Mouse (Mus musculus): ENCODE data around the gene Krtap3-3. TPM values are rescaled to one million over a fixed set of nuclear protein-coding genes. Genes with fewer than 3 reads are reported as not detected.
"Not testable (repeated sequence)": the region's sequence is repeated elsewhere in the genome, so short reads cannot be mapped to it uniquely, and the experiment has no call there.

The Krtap3-3 gene
- polyA plus RNA-seq (2015; fragmentation: Nextera tagmentation; extraction: Ambion mirVana): not detected in 2 replicates

DNA sequence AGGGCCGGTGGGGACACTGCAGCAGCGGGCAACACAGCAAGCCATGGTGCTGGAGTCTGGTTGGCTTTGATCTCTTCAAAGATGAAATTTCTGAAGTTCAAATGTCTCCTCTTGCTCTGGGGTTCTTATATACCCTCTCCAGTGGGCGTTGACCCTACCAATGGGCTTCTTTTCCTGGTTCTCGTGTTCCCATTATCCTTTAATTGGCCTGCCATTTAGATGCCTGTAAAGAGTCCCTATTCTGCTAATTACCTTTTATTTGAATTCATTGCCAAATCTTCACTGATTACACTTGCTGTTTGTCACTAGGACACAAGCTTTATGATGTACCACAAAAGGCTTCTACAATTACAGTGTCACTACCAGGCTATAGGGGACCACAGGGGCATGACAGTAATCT is at the start of gene Krtap3-3:
TSS of gene Krtap3-3 (minus strand) at position 101 of the 400 bp plus-strand sequence.
- H3K4me1 ChIP-seq (replicated peaks): no peaks in the 10 kb centered on the region
- no peak within 1 kb of the TSS for H3K4me3 ChIP-seq (replicated peaks)
- WGBS (ENCODE audit: insufficient replicate concordance): 35% methylated on average over 4 of the region's 4 CpGs
- H3K9ac ChIP-seq: no peak within 1 kb of the TSS
- H3K9me3 ChIP-seq (replicated peaks): no peaks in the 10 kb centered on the region
- H3K4me2 ChIP-seq: no peak within 1 kb of the TSS
- H3K36me3 ChIP-seq (replicated peaks): no peaks in the 10 kb centered on the region
- H3K27me3 ChIP-seq: no peaks in the 10 kb centered on the region
- ATAC-seq (ENCODE audit: insufficient read depth): no peak
- no peak within 1 kb of the TSS for H3K27ac ChIP-seq (replicated peaks)

DNA sequence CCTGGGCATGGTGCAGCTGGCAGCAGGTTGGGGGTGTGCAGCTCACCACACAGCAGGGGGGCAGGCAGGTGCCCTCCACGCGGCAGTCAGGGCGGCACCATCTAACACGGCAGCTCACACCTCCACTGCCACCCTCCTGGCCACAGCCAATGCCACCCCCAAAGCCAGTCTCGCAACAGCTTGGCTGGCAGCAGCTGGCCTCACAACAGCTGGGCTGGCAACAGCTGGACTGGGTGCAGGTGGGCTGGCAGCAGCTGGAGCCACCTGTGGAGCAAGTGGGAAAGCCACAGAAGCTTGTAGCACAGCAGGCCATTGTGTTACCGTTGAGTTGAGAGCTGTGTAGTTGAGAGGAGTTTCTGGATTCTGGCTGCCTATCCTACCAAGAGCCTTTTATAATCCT is 47.1 kb upstream of the Krtap3-3 start, which contains the start of gene Krtap9-3:
TSS of gene Krtap9-3 (minus strand) at position 364 of the 400 bp plus-strand sequence.
- H3K27ac ChIP-seq (replicated peaks); H3K36me3 ChIP-seq (replicated peaks); H3K9me3 ChIP-seq (replicated peaks); H3K9ac ChIP-seq; ATAC-seq (ENCODE audit: insufficient read depth); H3K27me3 ChIP-seq; H3K4me3 ChIP-seq (replicated peaks); H3K4me2 ChIP-seq; H3K4me1 ChIP-seq (replicated peaks): not testable (repeated sequence)
- 59% methylated on average over 6 of the region's 6 CpGs for WGBS (ENCODE audit: insufficient replicate concordance)

GRCm38 (mm10) chr11:99590981-99591380 is 40.3 kb upstream of the Krtap3-3 start, which contains the start of gene Krtap1-3:
TSS of gene Krtap1-3 (minus strand) at chr11:99591339.
- WGBS (ENCODE audit: insufficient replicate concordance): 78% methylated on average over 6 of the region's 6 CpGs
- no peak for ATAC-seq (ENCODE audit: insufficient read depth)
- H3K27me3 ChIP-seq: no peaks in the 10 kb centered on the region

DNA sequence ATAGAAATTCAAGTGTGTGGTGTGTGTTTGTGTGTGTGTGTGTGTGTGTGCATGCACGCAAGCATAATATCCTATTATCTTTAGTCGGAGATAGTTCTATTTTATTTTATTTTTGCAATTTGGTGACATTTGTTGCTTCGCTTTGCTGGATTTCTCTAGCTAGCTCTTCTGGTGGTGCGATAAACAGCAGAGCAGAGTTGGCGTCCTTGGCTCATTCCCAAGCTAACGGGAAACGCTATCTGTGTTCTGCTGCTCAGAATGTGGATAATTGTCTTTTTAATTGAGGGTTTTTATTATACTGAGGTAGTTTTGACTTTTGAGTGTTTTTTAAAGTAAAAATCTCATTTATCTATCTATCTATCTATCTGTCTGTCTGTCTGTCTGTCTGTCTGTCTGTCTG is 34.4 kb upstream of the Krtap3-3 start:
- H3K9me3 ChIP-seq (replicated peaks): no peaks in the 10 kb centered on the region
- WGBS (ENCODE audit: insufficient replicate concordance): 78% methylated on average over 7 of the region's 7 CpGs
- no peaks in the 10 kb centered on the region for H3K27me3 ChIP-seq
- H3K4me2 ChIP-seq: no peak overlapping the region
- H3K4me1 ChIP-seq (replicated peaks): no peaks in the 10 kb centered on the region
- H3K36me3 ChIP-seq (replicated peaks): no peaks in the 10 kb centered on the region
- ATAC-seq (ENCODE audit: insufficient read depth): no peak
- H3K4me3 ChIP-seq (replicated peaks): no peak overlapping the region
- no peak overlapping the region for H3K27ac ChIP-seq (replicated peaks)
- no peak overlapping the region for H3K9ac ChIP-seq

More at GRCm38 (mm10) chr11:99590981-99591380, 40.3 kb upstream of the Krtap3-3 start, which contains the start of gene Krtap1-3:
- no peak within 1 kb of the TSS for H3K4me3 ChIP-seq (replicated peaks)
- no peak within 1 kb of the TSS for H3K4me2 ChIP-seq
- H3K36me3 ChIP-seq (replicated peaks): no peaks in the 10 kb centered on the region
- no peak within 1 kb of the TSS for H3K9ac ChIP-seq
- H3K4me1 ChIP-seq (replicated peaks): no peaks in the 10 kb centered on the region
- H3K9me3 ChIP-seq (replicated peaks): no peaks in the 10 kb centered on the region
- H3K27ac ChIP-seq (replicated peaks): no peak within 1 kb of the TSS

GRCm38 (mm10) chr11:99583245-99583704 is 32.6 kb upstream of the Krtap3-3 start, which contains the start of gene Krtap1-4:
TSS of gene Krtap1-4 (minus strand) at chr11:99583654.
- Histone ChIP-seq H3K27me3 (no peaks in the 10 kb centered on the region), H3K9ac (no peak within 1 kb of the TSS), H3K4me2 (no peak within 1 kb of the TSS), H3K36me3 (replicated peaks) (no peaks in the 10 kb centered on the region), H3K9me3 (replicated peaks) (no peaks in the 10 kb centered on the region), H3K27ac (replicated peaks) (no peak within 1 kb of the TSS), H3K4me1 (replicated peaks) (no peaks in the 10 kb centered on the region), H3K4me3 (replicated peaks) (no peak within 1 kb of the TSS)
- 65% methylated on average over 5 of the region's 5 CpGs for WGBS (ENCODE audit: insufficient replicate concordance)
- ATAC-seq (ENCODE audit: insufficient read depth): no peak

DNA sequence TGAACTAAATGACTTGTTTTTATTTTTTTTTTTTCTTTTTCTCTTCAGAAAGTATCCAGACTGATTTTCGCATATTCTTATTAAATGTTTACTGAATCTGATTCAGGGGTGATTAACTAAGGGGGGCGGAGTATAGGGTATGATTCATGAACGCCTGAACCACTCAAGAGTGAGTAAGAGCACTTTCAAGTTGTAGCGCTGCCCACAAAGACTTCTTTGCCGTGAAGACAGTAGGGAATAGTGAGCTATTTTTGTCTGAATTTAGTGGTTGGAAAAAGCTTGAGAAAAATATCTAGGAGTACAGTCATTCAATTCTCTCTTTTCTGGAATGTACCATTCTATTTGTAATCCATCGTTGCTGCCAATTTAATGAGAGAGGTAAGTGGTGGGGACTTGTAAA is 30.9 kb upstream of the Krtap3-3 start:
- no peak overlapping the region for H3K4me3 ChIP-seq (replicated peaks)
- H3K27me3 ChIP-seq: no peaks in the 10 kb centered on the region
- H3K27ac ChIP-seq (replicated peaks): no peak overlapping the region
- WGBS (ENCODE audit: insufficient replicate concordance): 67% methylated on average over 6 of the region's 6 CpGs
- no peak for ATAC-seq (ENCODE audit: insufficient read depth)
- H3K4me2 ChIP-seq: no peak overlapping the region
- H3K4me1 ChIP-seq (replicated peaks): no peaks in the 10 kb centered on the region
- H3K36me3 ChIP-seq (replicated peaks): no peaks in the 10 kb centered on the region
- no peaks in the 10 kb centered on the region for H3K9me3 ChIP-seq (replicated peaks)
- H3K9ac ChIP-seq: no peak overlapping the region

DNA sequence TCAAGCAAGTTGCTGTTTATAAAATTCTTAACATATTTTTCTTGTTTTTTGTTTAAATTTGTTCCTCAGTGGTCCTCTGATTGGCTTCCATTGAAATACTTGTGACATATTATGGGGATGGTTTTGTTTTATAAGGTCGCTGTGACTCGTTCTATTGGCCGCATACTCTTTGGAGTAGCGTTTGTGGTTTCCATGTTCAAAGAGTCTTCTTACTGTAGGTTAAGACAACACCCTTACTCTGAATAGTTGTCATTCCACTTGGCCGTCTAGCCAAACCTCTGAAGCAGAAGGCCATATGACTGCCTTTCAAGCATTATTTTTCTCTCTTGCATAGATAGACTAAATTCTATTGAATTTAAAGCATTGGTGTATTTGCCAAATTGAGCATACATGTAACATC is 30.4 kb upstream of the Krtap3-3 start:
- Histone ChIP-seq H3K4me3 (replicated peaks) (no peak overlapping the region), H3K9ac (no peak overlapping the region), H3K4me1 (replicated peaks) (no peaks in the 10 kb centered on the region), H3K27ac (replicated peaks) (no peak overlapping the region), H3K27me3 (no peaks in the 10 kb centered on the region), H3K9me3 (replicated peaks) (no peaks in the 10 kb centered on the region), H3K36me3 (replicated peaks) (no peaks in the 10 kb centered on the region), H3K4me2 (no peak overlapping the region)
- WGBS (ENCODE audit: insufficient replicate concordance): 77% methylated on average over 5 of the region's 5 CpGs
- ATAC-seq (ENCODE audit: insufficient read depth): no peak

DNA sequence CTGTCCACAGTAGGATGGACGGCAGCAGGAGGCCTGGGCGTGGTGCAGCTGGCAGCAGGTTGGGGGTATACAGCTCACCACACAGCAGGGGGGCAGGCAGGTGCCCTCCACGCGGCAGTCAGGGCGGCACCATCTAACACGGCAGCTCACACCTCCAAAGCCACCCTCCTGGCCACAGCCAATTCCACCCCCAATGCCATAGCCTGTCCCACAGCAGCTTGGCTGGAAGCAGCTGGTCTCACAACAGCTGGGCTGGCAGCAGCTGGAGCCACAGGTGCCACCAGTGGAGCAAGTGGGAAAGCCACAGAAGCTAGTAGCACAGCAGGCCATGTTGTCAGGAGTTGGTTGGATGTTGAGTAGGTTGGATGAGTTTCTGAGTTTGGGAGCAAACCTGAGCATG is 30.0 kb upstream of the Krtap3-3 start, which contains the start of gene Krtap1-5:
TSS of gene Krtap1-5 (minus strand) at position 381 of the 400 bp plus-strand sequence.
- H3K36me3 ChIP-seq (replicated peaks): no peaks in the 10 kb centered on the region
- no peak for ATAC-seq (ENCODE audit: insufficient read depth)
- WGBS (ENCODE audit: insufficient replicate concordance): 72% methylated on average over 6 of the region's 6 CpGs

GRCm38 (mm10) chr11:99574106-99574505 is 23.4 kb upstream of the Krtap3-3 start:
- WGBS (ENCODE audit: insufficient replicate concordance): 0% methylated on average over 7 of the region's 7 CpGs
- no peak for ATAC-seq (ENCODE audit: insufficient read depth)

More for the DNA sequence above, 30.0 kb upstream of the Krtap3-3 start, which contains the start of gene Krtap1-5:
- Histone ChIP-seq H3K27me3 (no peaks in the 10 kb centered on the region), H3K9ac (no peak within 1 kb of the TSS), H3K4me1 (replicated peaks) (no peaks in the 10 kb centered on the region), H3K4me3 (replicated peaks) (no peak within 1 kb of the TSS), H3K9me3 (replicated peaks) (no peaks in the 10 kb centered on the region), H3K27ac (replicated peaks) (no peak within 1 kb of the TSS), H3K4me2 (no peak within 1 kb of the TSS)

GRCm38 (mm10) chr11:99573164-99573563 is 22.5 kb upstream of the Krtap3-3 start:
- no peak for ATAC-seq (ENCODE audit: insufficient read depth)
- Histone ChIP-seq H3K4me2 (no peak overlapping the region), H3K9me3 (replicated peaks) (no peaks in the 10 kb centered on the region), H3K9ac (no peak overlapping the region), H3K36me3 (replicated peaks) (no peaks in the 10 kb centered on the region), H3K27ac (replicated peaks) (no peak overlapping the region), H3K4me3 (replicated peaks) (no peak overlapping the region), H3K4me1 (replicated peaks) (no peaks in the 10 kb centered on the region), H3K27me3 (no peaks in the 10 kb centered on the region)
- WGBS (ENCODE audit: insufficient replicate concordance): 44% methylated on average over 4 of the region's 4 CpGs

More at GRCm38 (mm10) chr11:99574106-99574505, 23.4 kb upstream of the Krtap3-3 start:
- Histone ChIP-seq H3K36me3 (replicated peaks) (no peaks in the 10 kb centered on the region), H3K27me3 (no peaks in the 10 kb centered on the region), H3K9ac (no peak overlapping the region), H3K4me1 (replicated peaks) (no peaks in the 10 kb centered on the region), H3K27ac (replicated peaks) (no peak overlapping the region), H3K4me2 (no peak overlapping the region), H3K9me3 (replicated peaks) (no peaks in the 10 kb centered on the region), H3K4me3 (replicated peaks) (no peak overlapping the region)

DNA sequence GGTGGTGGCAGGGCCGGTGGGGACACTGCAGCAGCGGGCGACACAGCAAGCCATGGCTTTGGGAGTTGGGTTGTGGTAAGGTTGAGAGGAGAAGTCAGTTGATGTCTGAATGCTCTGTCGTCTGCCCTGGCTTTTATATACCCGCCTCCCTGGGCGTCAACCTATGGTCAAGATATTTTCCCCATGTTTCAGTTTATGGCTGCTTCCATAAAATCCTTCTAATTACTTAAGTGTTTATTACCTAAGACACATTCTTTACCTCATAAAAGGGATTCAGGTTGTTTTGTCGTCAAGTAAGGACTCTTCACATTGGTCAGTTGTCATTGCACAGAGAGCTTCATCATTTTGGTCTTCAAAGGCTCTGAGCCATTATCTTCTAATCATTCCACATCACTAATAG is 15.9 kb upstream of the Krtap3-3 start, which contains the start of gene Krtap3-1:
TSS of gene Krtap3-1 (minus strand) at position 101 of the 400 bp plus-strand sequence.
- no peaks in the 10 kb centered on the region for H3K4me1 ChIP-seq (replicated peaks)
- no peaks in the 10 kb centered on the region for H3K9me3 ChIP-seq (replicated peaks)
- H3K4me2 ChIP-seq: no peak within 1 kb of the TSS
- no peak for ATAC-seq (ENCODE audit: insufficient read depth)
- no peaks in the 10 kb centered on the region for H3K36me3 ChIP-seq (replicated peaks)
- no peak within 1 kb of the TSS for H3K4me3 ChIP-seq (replicated peaks)
- no peak within 1 kb of the TSS for H3K27ac ChIP-seq (replicated peaks)
- no peak within 1 kb of the TSS for H3K9ac ChIP-seq
- WGBS (ENCODE audit: insufficient replicate concordance): 69% methylated on average over 7 of the region's 7 CpGs
- no peaks in the 10 kb centered on the region for H3K27me3 ChIP-seq

DNA sequence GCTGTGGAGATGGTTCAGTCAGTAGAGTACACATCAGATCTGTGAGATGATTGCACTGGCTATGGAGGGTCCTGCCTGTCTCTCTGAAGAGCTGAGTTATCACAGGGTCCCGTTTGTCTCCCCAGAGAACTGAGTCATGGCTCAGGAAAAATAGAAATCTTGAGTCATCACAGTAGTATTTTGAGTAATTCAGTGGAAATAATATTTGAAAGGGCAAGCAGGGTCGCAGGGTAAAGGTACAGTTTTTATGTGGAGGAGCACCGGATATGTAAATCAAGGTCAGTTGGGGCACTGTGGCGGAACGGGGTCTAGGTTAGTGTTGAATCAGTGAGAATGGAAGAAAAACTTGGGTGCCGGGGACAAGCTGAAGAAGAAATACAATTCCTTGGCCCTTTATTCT is 11.9 kb upstream of the Krtap3-3 start:
- Histone ChIP-seq H3K27ac (replicated peaks) (no peak overlapping the region), H3K9ac (no peak overlapping the region), H3K36me3 (replicated peaks) (no peaks in the 10 kb centered on the region), H3K9me3 (replicated peaks) (no peaks in the 10 kb centered on the region), H3K4me1 (replicated peaks) (no peaks in the 10 kb centered on the region), H3K27me3 (no peaks in the 10 kb centered on the region), H3K4me2 (no peak overlapping the region), H3K4me3 (replicated peaks) (no peak overlapping the region)
- 59% methylated on average over 6 of the region's 6 CpGs for WGBS (ENCODE audit: insufficient replicate concordance)
- ATAC-seq (ENCODE audit: insufficient read depth): no peak
